Mouse (Mus musculus) spleen, adult 12 weeks (tissue): ENCODE measurements around the gene Wnk2.

Source experiments
- DNase-seq: peaks from one replicate; pipeline ENCODE4 v3.0.0; 2022; ENCODE audit warnings: low spot score

Wnk2 gene

DNA sequence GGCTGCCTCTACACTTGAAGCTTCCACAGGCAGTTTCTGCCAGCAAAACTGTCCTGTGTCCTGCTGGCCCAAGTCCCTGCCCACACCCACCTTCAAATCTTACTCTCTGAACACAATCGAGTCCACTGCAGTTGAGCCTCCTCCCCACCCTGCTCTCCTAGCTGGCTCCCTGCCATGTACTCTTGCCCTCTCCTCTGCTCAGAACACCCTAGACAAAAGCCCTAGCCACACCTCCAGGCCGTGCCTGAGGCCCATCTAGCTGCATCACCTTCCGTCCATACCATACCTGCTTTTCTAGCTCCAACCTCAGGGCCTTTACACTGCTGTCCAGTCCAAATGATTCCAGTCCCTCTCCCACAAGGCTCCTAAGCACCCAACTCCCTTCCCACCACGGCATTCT is 7.2 kb downstream of the Wnk2 start:
- no peak for DNase-seq

GRCm38 (mm10) chr13:49134491-49134890 is 13.3 kb downstream of the Wnk2 start:
- no peak for DNase-seq

- DNase-seq = no peak
These were observed 14.7 kb downstream of the Wnk2 start for GRCm38 (mm10) chr13:49133125-49133524.

DNA sequence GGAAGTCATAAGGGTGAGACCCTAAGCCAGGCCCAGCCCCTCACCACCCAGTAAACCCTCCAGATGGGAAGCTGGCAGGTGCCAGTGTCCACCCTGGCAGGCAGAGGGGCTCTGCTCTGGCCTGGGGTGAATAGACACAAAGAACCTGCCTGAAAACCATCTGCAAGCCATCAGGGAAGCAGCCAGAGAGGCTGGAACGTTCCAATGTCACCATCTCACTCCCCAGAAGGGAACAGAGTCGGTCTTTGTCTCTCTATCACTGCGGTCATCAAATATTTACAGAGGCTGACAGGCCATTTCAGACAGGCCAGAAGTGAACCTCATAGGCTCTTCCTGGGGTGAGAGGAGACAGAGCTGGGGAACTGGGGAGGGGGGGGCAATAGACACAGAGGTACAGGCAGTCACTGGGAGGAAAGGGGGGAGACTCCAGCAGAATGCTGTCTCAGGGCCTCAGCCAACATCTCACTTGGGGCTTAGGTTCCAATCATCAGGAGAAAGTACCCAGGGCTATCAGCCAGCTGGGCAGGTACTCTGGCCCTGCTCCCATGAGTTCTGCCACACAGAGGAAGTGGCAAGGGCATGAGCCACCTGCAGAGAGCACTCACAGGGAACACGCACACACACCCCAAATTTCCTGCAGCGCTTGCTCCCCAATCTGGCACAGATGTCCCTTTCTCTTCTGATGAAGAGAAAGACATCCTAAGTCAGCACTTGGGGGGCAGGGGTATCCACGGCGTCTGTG is 15.7 kb downstream of the Wnk2 start:
- DNase-seq = no peak

GRCm38 (mm10) chr13:49131342-49131855 is 16.4 kb downstream of the Wnk2 start:
- no peak for DNase-seq

DNA sequence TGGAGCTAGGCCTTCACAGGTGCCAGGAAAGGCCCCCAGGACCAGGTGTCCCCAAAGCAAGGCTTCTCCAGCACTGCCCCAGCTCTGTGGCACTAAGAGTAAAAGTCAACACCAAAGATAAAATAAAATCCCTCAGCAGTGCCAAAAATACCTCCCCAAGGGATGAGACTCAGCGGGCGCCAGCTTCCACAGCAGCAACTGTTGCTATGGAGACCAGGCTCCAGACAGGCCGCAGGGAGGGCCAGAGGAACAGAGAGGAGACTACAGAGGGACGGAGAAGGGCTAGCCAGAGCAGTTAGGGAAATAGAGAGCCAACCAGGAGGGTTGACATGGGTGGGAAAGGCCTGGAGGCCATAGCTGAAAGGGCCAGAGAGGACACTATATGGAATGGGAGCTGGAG is 18.0 kb downstream of the Wnk2 start:
- no peak for DNase-seq

DNA sequence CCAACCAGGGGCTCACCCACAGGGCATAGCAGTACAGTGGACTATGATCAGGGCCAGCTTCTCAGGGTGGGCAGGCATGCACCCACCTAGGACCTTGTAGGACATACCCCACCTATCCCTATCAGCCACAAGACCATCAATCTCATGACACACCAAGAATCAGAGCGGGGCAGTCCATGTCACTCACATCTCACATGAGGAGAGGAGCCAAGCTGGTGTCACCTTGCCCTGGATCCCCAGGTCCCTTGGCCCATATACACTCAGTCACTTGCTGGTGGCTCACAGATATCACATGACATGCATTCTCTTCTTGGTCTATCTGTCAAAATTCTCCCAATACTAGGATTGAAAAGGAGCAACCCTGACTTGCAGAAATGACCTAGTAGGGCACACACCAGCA is 18.7 kb downstream of the Wnk2 start:
- DNase-seq = no peak

GRCm38 (mm10) chr13:49127844-49128631 is 19.8 kb downstream of the Wnk2 start:
- no peak for DNase-seq

DNA sequence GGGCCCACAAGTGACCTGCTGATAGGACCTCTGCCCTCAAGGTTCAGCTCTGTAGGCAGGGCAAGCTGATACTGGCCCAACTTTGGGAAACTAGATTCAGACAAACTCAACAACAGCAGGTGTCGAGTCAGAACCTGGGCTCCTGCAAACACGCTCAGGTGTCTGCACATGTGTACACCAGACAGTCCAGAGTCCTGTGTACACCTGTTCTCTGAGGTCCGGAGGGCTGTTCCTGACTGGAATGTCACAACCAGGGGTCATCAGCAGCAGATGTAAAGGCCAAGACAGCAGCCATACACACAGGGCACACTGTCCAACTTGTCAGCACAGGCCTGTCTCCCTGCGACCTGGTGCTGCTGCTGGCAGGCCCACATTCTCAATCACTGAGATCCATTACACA is 25.7 kb downstream of the Wnk2 start:
- DNase-seq = no peak

DNA sequence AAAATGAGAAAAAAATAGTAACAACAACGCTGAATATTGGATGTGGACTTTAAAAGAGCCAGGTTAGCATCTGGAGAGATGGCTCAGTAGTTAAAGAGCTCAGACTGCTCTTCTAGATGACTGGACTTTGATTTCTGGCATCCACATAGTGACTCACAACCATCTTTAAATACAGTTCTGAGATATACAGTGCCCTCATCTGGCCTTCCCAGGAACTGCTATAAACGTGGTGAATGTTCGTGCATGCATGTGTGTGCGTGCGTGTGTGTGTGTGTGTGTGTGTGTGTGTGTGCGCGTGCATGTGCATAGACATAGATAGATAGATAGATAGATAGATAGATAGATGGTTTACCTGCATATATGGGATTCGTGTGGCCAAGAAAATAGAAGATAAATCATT is 30.3 kb downstream of the Wnk2 start:
- no peak for DNase-seq

DNA sequence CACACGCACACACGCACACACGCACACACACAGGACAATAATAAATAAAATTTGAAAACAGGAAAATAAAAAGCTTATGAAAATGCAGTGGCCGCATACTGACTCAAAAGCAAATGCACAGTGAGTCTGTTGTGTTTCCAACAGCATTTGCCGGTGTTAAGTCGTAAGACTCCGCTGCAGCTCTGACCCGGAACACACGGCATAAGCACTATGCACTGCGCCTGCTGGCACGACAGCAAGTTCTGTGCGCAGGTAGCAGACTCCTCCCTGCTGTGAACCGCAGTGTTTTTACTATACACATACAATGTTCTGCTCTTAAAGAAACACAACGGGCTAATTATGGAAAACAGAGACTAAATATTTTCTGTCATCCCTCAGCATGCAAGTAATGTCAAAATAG is 32.9 kb downstream of the Wnk2 start:
- no peak for DNase-seq

GRCm38 (mm10) chr13:49114116-49114515 is 33.7 kb downstream of the Wnk2 start:
- DNase-seq = no peak

DNA sequence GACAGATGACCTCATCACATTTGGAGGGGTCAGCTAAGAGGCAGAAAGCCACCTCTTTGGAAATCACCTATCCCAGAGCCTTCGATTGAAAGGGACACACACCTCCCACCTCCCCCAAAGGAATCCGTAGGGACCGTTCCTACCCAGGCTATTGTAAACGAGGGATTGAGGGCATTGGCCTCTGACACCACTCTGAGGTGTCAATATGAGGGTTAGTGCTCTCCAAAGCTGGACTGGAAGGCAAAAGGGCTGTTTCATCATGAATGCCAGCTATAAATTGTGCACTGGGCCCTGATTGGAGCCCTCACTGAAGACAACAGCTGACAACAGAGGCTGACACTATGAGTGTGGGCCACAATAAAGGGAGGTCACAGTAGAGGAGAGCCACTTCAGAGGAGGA is 34.5 kb downstream of the Wnk2 start:
- no peak for DNase-seq

DNA sequence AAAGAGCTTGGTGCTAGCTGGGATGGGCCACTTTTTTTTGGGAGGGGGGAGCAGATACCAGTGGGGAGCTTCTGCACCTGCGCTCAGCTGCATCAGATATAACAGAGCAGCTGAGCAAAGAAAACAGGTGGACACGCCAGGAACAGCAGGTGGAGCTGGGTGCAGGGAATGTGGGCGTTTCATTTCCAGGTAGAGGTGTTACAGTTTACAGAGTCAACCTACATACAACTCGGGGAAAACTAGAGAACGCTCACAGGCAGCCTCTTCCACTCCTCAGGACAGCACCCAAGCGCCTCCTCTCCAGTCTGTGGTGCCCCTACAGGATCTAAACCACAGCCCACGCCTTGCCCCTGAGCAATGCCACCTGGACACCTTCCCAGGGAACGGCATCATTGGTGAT is 35.2 kb downstream of the Wnk2 start:
- DNase-seq = no peak

GRCm38 (mm10) chr13:49109665-49110064 is 38.1 kb downstream of the Wnk2 start:
- DNase-seq = no peak

- DNase-seq = no peak
These were observed 39.5 kb downstream of the Wnk2 start for GRCm38 (mm10) chr13:49108119-49108846.

GRCm38 (mm10) chr13:49103913-49104312 is 43.9 kb downstream of the Wnk2 start:
- DNase-seq = no peak

- no peak for DNase-seq
These were observed 44.6 kb downstream of the Wnk2 start for GRCm38 (mm10) chr13:49103235-49103634.

- DNase-seq = no peak
These were observed 47.4 kb downstream of the Wnk2 start for GRCm38 (mm10) chr13:49100417-49100816.

- DNase-seq = no peak
These were observed 51.0 kb downstream of the Wnk2 start for GRCm38 (mm10) chr13:49096826-49097225.

- DNase-seq = no peak
These were observed 53.1 kb downstream of the Wnk2 start for GRCm38 (mm10) chr13:49094667-49095066.

DNA sequence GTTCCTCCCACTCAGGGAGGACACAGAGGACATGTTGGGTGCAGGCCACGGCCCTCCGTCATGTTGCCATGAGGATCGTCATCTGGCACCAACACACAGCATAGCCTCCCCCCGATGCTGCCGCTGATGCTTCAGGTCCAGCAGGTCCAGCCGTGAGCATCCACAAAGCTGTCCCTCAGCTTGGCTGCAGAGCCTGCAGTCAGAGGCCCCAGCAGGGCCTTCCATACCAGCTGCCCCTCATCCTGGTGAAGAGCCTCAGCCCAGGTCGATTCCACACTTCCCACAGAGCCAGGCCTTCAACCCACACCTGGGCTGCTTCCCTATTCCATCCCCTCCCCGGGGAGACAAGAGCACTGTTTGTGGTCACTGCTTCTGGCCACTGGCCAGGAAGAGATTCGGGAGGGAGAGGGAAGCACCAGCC is 54.3 kb downstream of the Wnk2 start:
- DNase-seq = no peak

GRCm38 (mm10) chr13:49092596-49092995 is 55.2 kb downstream of the Wnk2 start:
- no peak for DNase-seq
